Mouse (Mus musculus) ES-E14 (cell line): ENCODE measurements around the gene Fam13a. TPM values are rescaled to one million over a fixed set of nuclear protein-coding genes. Genes with fewer than 3 reads are reported as not detected.

ENCODE experiments used
- DNase-seq: peaks from one replicate; pipeline ENCODE4 v3.0.0-alpha.2; 2013; ENCODE audit warnings: low read depth, low spot score
- H3K27ac ChIP-seq: 2 replicates; pipeline ENCODE4 v1.5.1; 2012; ENCODE audit warnings: low read depth, mild to moderate bottlenecking, low read length, moderate library complexity, mixed read lengths; ENCODE audit not compliant: poor library complexity, insufficient read depth, severe bottlenecking
- H3K36me3 ChIP-seq: 2 replicates; pipeline ENCODE4 v1.6.1; 2012; ENCODE audit warnings: mild to moderate bottlenecking, low read length, moderate library complexity, mixed read lengths; ENCODE audit not compliant: control insufficient read depth, poor library complexity, insufficient read depth, severe bottlenecking
- H3K4me1 ChIP-seq, 2 experiments: fragments of 150-350 bp in 1 of 2; sonication (generic) in 1 of 2; 2 replicates each; pipeline ENCODE4 v1.6.1; 2012; ENCODE audit warnings: low read length in 2 of 2, mild to moderate bottlenecking in 1 of 2, mixed read lengths in 1 of 2; ENCODE audit not compliant: control insufficient read depth in 2 of 2, insufficient read depth in 2 of 2, poor library complexity in 1 of 2
- H3K4me3 ChIP-seq, 2 experiments: fragments of 150-350 bp in 1 of 2; sonication (generic) in 1 of 2; 2 replicates each; pipeline ENCODE4 v1.5.1; 2012; ENCODE audit warnings: low read length in 2 of 2, low read depth in 1 of 2, mild to moderate bottlenecking in 1 of 2, mixed read lengths in 1 of 2; ENCODE audit not compliant: insufficient read depth in 1 of 2, poor library complexity in 1 of 2, severe bottlenecking in 1 of 2
- H3K9ac ChIP-seq: 2 replicates; pipeline ENCODE4 v1.6.1; 2012; ENCODE audit warnings: low read depth, mild to moderate bottlenecking, low read length, mixed read lengths; ENCODE audit not compliant: poor library complexity, insufficient read depth, severe bottlenecking
- H3K9me3 ChIP-seq: fragments of 150-350 bp; sonication (generic); 2 replicates; pipeline ENCODE4 v1.6.1; 2012; ENCODE audit warnings: low read depth, mild to moderate bottlenecking, low read length; ENCODE audit not compliant: control insufficient read depth, insufficient read depth
- CHD2 ChIP-seq: IDR thresholded peaks from 2 replicates; pipeline ENCODE4 v1.6.1; 2014; ENCODE audit warnings: mild to moderate bottlenecking, low read depth, low read length, inconsistent platforms
- HCFC1 ChIP-seq: IDR thresholded peaks from 2 replicates; pipeline ENCODE4 v1.6.1; 2012; ENCODE audit warnings: low read length, inconsistent platforms, borderline replicate concordance; ENCODE audit not compliant: insufficient read depth
- MAFK ChIP-seq: IDR thresholded peaks from 2 replicates; pipeline ENCODE4 v1.6.1; 2014; ENCODE audit warnings: mild to moderate bottlenecking, low read depth, low read length, inconsistent platforms; ENCODE audit not compliant: insufficient read depth
- ZC3H11A ChIP-seq: IDR thresholded peaks from 2 replicates; pipeline ENCODE4 v1.6.1; 2012; ENCODE audit warnings: low read depth, mild to moderate bottlenecking, inconsistent platforms, low read length, borderline replicate concordance
- ZNF384 ChIP-seq: IDR thresholded peaks from 2 replicates; pipeline ENCODE4 v1.6.1; 2012; ENCODE audit warnings: low read depth, low read length, inconsistent platforms
- in situ Hi-C, 2 experiments: fragments of 600-800 bp; cut with MboI; formaldehyde crosslinking; loops; one replicate each; pipeline ENCODE4 v1.15.1; 2025; ENCODE audit warnings: low sequenced_read_pairs in 2 of 2, inconsistent platforms in 1 of 2; ENCODE audit not compliant: unreplicated experiment in 2 of 2
- total RNA-seq: library from RNA; depleted of rRNA; stranded (reverse); fragments of 300-350 nt; gene quantifications from 2 replicates; pipeline ENCODE4 v1.2.3, GENCODE M21; 2012; rRNA removed

Gene Fam13a
- total RNA-seq = 0.27 and 0.53 TPM in 2 replicates

- Histone ChIP-seq H3K9me3 (no peaks in the 10 kb centered on the region), H3K9ac (no peak within 1 kb of the TSS), H3K36me3 (no peaks in the 10 kb centered on the region), H3K27ac (no peak within 1 kb of the TSS), H3K4me3 (peak within 1 kb of the TSS; percentile 36 to 64), H3K4me1 (no peaks in the 10 kb centered on the region)
- peak; percentile 67 for DNase-seq
- TF ChIP-seq MAFK = no peak
- TF ChIP-seq ZC3H11A = no peak
- no peak for TF ChIP-seq ZNF384
- no peak for TF ChIP-seq HCFC1
- TF ChIP-seq CHD2 = no peak
- in situ Hi-C loops = no loop called here
Measured at GRCm38 (mm10) chr6:59024164-59024724, at the start of gene Fam13a. Gene Fam13a, minus strand, starts transcription at chr6:59024549.

DNA sequence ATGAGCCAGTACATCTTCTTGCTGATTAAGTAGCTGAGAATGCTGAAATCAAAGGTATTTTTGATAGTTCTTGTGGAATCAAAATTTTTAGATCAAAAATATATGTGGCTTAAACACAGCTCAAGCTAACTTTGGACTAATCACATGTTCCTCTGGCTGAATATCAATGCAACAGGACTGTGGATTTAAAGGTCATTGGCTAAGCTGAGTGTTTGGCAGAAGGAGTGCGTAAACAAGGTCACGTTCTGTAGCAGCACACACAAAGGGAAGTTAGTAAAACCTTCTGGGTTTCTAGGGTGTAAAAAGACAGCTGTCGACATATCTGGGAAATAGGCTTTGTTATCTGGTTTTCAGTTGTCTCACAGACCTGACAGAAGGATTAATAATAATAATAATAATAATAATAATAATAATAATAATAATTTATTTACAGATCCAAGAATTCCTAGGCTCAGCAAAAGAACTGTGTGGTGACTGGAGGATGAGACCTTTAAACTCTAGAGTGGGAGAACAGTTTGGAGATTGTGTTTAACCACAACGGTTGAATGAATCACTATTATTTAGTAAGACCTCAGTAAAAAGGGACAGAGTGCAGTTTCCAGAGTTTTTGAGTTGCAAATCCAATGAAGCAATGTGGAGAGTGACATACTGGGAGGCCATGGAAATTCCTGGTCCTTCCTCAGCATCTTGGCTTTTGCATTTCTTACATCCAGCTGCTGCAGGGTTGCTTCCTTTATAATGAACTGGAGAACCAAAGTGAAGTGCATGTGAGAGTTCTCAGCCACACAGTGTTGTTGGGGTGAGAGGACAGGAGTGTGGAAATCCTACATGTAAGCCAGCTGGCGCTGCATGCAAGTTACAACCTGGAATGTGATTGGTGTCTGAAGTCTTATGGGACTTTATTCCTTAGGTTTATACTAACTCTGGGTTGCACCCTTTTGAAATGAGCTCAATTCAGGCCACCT lies 48.0 kb upstream of the Fam13a start:
- in situ Hi-C loops = no loop called here
- no peak for TF ChIP-seq CHD2
- no peak for TF ChIP-seq ZNF384
- no peak for TF ChIP-seq HCFC1
- no peak for TF ChIP-seq ZC3H11A
- TF ChIP-seq MAFK = no peak
- DNase-seq = no peak
- Histone ChIP-seq H3K4me1 (no peaks in the 10 kb centered on the region), H3K9me3 (0 out of 2 replicates have a peak, but pooled peaks cover 2% of the 10 kb centered on the region), H3K27ac (no peak overlapping the region), H3K36me3 (no peaks in the 10 kb centered on the region), H3K4me3 (no peak overlapping the region), H3K9ac (no peak overlapping the region)

DNA sequence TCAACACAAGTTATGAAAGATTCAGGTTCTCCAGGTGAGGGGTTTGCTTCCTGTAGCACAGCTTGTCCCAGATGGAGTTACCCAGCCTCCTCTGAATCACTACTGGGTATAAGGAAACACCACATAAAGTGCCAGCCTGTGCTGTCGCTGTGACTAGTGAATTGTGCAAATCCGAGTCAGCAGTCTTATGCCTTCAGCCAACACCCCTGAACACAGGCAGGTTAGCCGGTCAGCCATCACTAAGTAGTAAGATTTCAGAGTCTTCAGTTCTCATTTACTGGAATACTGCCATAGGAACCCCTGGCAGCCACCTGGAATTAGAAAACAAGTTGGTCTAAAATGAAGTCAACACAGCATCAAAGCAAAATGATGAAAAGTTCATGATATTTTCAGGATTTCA lies 47.3 kb upstream of the Fam13a start:
- in situ Hi-C loops = no loop called here

DNA sequence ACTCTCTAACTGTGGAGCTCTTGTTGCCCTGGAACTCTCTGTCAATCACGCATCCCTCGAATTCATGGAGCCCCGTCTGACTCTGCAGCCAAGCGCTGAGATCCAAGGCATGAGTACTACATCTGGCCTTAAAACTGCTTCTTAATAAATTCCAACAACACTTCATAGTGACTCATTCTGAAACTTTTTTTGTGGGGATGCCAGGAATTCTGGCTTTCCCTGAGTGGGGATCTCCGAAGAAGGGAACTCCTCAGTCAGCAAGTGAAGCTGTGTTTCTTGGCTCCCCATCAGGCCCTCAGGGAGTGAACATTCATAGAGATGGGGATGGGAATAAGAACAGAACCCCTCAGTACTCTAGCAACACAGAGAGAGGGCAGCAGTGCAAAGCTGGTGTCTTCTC lies 43.8 kb upstream of the Fam13a start:
- H3K4me3 ChIP-seq = no peak overlapping the region
- H3K9ac ChIP-seq = no peak overlapping the region
- no peaks in the 10 kb centered on the region for H3K4me1 ChIP-seq
- H3K27ac ChIP-seq = no peak overlapping the region
- in situ Hi-C loops = no loop called here
- H3K9me3 ChIP-seq = no peaks in the 10 kb centered on the region
- no peak for TF ChIP-seq MAFK
- no peak for TF ChIP-seq CHD2
- TF ChIP-seq ZC3H11A = no peak
- no peak for TF ChIP-seq ZNF384
- no peak for TF ChIP-seq HCFC1
- DNase-seq = no peak
- H3K36me3 ChIP-seq = no peaks in the 10 kb centered on the region

More for the DNA sequence above, 47.3 kb upstream of the Fam13a start:
- Histone ChIP-seq H3K4me1 (no peaks in the 10 kb centered on the region), H3K27ac (no peak overlapping the region), H3K4me3 (no peak overlapping the region), H3K9ac (no peak overlapping the region), H3K36me3 (no peaks in the 10 kb centered on the region), H3K9me3 (0 out of 2 replicates have a peak, but pooled peaks cover 2% of the 10 kb centered on the region)
- no peak for TF ChIP-seq MAFK
- no peak for TF ChIP-seq ZC3H11A
- no peak for TF ChIP-seq HCFC1
- TF ChIP-seq ZNF384 = no peak
- no peak for TF ChIP-seq CHD2
- no peak for DNase-seq
